Mouse (Mus musculus) heart, adult 2 months (tissue): ENCODE measurements at regions not wholly inside any gene's neighbourhood (a gene's known extent, or its start where the extent isn't known, plus 50 kb on each side); places are given as distances from the start of the nearest gene placed in this dataset.

ENCODE experiments used
- CTCF ChIP-seq: fragments of 200-600 bp; IDR thresholded peaks from 2 replicates; pipeline ENCODE4 v1.8.1; 2022; ENCODE audit warnings: antibody characterized with exemption, mild to moderate bottlenecking, moderate library complexity
- EP300 ChIP-seq: fragments of 200-500 bp; IDR thresholded peaks from 2 replicates; pipeline ENCODE4 v1.6.1; 2011; ENCODE audit warnings: low read depth, low read length, control low read depth; ENCODE audit not compliant: insufficient read depth
- POLR2A ChIP-seq: fragments of 200-500 bp; IDR thresholded peaks from 2 replicates; pipeline ENCODE4 v1.6.1; 2011; ENCODE audit warnings: mild to moderate bottlenecking, low read depth, low read length, control low read depth; ENCODE audit not compliant: insufficient read depth

GRCm38 (mm10) chr2:178867086-178867485 lies 436.8 kb downstream of the Cdh26 start:
- no peak for TF ChIP-seq POLR2A
- no peak for TF ChIP-seq EP300
- TF ChIP-seq CTCF, result no peak
